In the genomic region with DNA sequence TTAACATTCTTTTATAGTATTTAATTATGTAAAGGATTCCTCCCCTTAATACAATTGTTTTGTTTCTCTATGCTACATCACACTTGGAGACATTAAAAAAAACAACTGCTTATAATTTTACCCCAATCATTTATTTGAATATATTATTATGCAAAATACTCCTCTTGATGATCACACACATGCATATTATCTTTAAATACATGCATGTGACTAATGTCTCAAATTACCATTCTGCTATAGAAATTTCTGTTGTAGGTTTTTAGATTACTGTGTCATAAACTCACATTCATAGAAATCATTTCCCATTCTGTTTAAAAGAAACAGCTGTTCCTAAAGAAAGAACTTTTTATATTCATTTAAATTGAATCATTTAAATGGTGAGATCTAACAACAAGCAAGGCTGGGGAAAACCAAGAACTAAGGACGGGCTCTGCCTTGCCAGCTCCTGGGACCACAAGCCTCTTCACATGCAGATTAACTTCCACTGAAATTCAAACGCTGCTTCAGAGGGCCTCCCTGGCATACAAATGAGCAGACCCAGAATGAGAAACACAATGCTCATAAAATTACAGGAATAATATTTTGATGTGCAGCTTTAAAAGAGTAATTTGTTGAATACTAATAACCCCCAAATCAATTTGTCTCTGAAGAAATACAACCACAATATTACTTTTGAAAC, we compare ENCODE assay signal across 16 mouse cellular contexts.
DNase-seq lines count a peak whose midpoint lies in the region; ATAC-seq and TF ChIP-seq lines count a peak whose summit lies in the region.
"Had no signal": no experiment of that assay in that cellular context is flagged by ENCODE, and none has a peak within 500 bp of the region (broad histone marks: within the 10 kb centered on the region; RNA-seq: fewer than 3 reads in every experiment).

No protein-coding gene starts in this region.

- TF ChIP-seq POLR2A in kidney, adult 2 months (IDR thresholded peaks at IDR 0.05; ENCODE audit: low read depth, low read length) = no peak

- no peaks in the 10 kb centered on the region for H3K36me3 ChIP-seq in hindbrain, embryonic 10.5 days
- no peaks in the 10 kb centered on the region for H3K36me3 ChIP-seq in midbrain, embryonic 12.5 days
- no peaks in the 10 kb centered on the region for H3K36me3 ChIP-seq in kidney, adult 2 months (ENCODE audit: control insufficient read depth, insufficient read depth, low read length)
- no peaks in the 10 kb centered on the region for H3K36me3 ChIP-seq in intestine, embryonic 15.5 days
- H3K36me3 ChIP-seq: embryonic facial prominence, embryonic 13.5 days; heart, embryonic 12.5 days; kidney, embryonic 15.5 days had no signal

- peak overlapping the region; percentile 40 for H3K27ac ChIP-seq in hindbrain, embryonic 10.5 days
- H3K27ac ChIP-seq in midbrain, embryonic 12.5 days (replicated peaks) = peak overlapping the region; percentile 60; the same call in 1 of the 2 replicates
- no peak overlapping the region for H3K27ac ChIP-seq in kidney, adult 2 months (ENCODE audit: insufficient read depth, low read depth, low read length)
- H3K27ac ChIP-seq in intestine, embryonic 15.5 days = no peak overlapping the region
- H3K27ac ChIP-seq: embryonic facial prominence, embryonic 13.5 days; kidney, embryonic 15.5 days; macrophage had no signal

- H3K27me3 ChIP-seq in hindbrain, embryonic 10.5 days (ENCODE audit: insufficient read depth, poor library complexity, severe bottlenecking) = no peaks in the 10 kb centered on the region
- H3K27me3 ChIP-seq in midbrain, embryonic 12.5 days = no peaks in the 10 kb centered on the region
- H3K27me3 ChIP-seq in kidney, adult 2 months (replicated peaks; ENCODE audit: control insufficient read depth, insufficient read depth, low read length) = no peaks in the 10 kb centered on the region
- no peaks in the 10 kb centered on the region for H3K27me3 ChIP-seq in intestine, embryonic 15.5 days (replicated peaks)
- H3K27me3 ChIP-seq: embryonic facial prominence, embryonic 13.5 days; heart, embryonic 12.5 days; kidney, embryonic 15.5 days had no signal

- H3K9ac ChIP-seq in midbrain, embryonic 12.5 days (replicated peaks) = no peak overlapping the region
- H3K9ac ChIP-seq in intestine, embryonic 15.5 days = no peak overlapping the region
- H3K9ac ChIP-seq: embryonic facial prominence, embryonic 13.5 days; heart, embryonic 12.5 days; kidney, embryonic 15.5 days had no signal

- DNase-seq in right cerebral cortex, postnatal 4 days = peak; percentile 12
- DNase-seq in right cerebral cortex, adult 2 months (ENCODE audit: low spot score in 2 of 2) = no peak
- no peak for DNase-seq in hindbrain, embryonic 10.5 days (ENCODE audit: low spot score)
- DNase-seq in kidney, adult 8-10 months = no peak
- no peak for DNase-seq in kidney, adult 2 months
- DNase-seq: cerebellum, postnatal 14 days; liver; lung, adult 2 months; thymus, postnatal 36 days had no signal

- peaks cover 11% of the 10 kb centered on the region for H3K4me1 ChIP-seq in hindbrain, embryonic 10.5 days (replicated peaks)
- peaks cover 20% of the 10 kb centered on the region for H3K4me1 ChIP-seq in midbrain, embryonic 12.5 days
- no peaks in the 10 kb centered on the region for H3K4me1 ChIP-seq in kidney, adult 2 months (ENCODE audit: control insufficient read depth, insufficient read depth, low read length)
- no peaks in the 10 kb centered on the region for H3K4me1 ChIP-seq in intestine, embryonic 15.5 days (replicated peaks)
- H3K4me1 ChIP-seq: embryonic facial prominence, embryonic 13.5 days; heart, embryonic 12.5 days; kidney, embryonic 15.5 days had no signal

- peak; percentile 88 for ATAC-seq in midbrain, embryonic 12.5 days (ENCODE audit: low FRiP score, low read depth)
- no peak for ATAC-seq in intestine, embryonic 15.5 days
- ATAC-seq: activated CD4-positive, CD25-positive, alpha-beta regulatory T cell, adult 4 months had no signal

- H3K9me3 ChIP-seq in hindbrain, embryonic 10.5 days = no peaks in the 10 kb centered on the region
- no peaks in the 10 kb centered on the region for H3K9me3 ChIP-seq in midbrain, embryonic 12.5 days
- no peaks in the 10 kb centered on the region for H3K9me3 ChIP-seq in intestine, embryonic 15.5 days
- H3K9me3 ChIP-seq: embryonic facial prominence, embryonic 13.5 days; heart, embryonic 12.5 days; kidney, embryonic 15.5 days had no signal

- H3K4me2 ChIP-seq in midbrain, embryonic 12.5 days (replicated peaks) = no peak overlapping the region
- no peak overlapping the region for H3K4me2 ChIP-seq in intestine, embryonic 15.5 days (replicated peaks)
- H3K4me2 ChIP-seq: embryonic facial prominence, embryonic 13.5 days; heart, embryonic 12.5 days; kidney, embryonic 15.5 days had no signal

- H3K4me3 ChIP-seq in hindbrain, embryonic 10.5 days = no peak overlapping the region
- H3K4me3 ChIP-seq in midbrain, embryonic 12.5 days = no peak overlapping the region
- H3K4me3 ChIP-seq in kidney, adult 2 months (ENCODE audit: insufficient read depth, low read depth, low read length) = no peak overlapping the region
- no peak overlapping the region for H3K4me3 ChIP-seq in intestine, embryonic 15.5 days (replicated peaks)
- H3K4me3 ChIP-seq: embryonic facial prominence, embryonic 13.5 days; heart, embryonic 12.5 days; kidney, embryonic 15.5 days had no signal

- TF ChIP-seq CTCF in kidney, adult 2 months (conservative IDR thresholded peaks at IDR 0.05; ENCODE audit: insufficient read depth, insufficient read length, low read depth, low read length) = no peak

- 21% methylated on average over 2 of the region's 2 CpGs for WGBS in hindbrain, embryonic 10.5 days
- 13% methylated on average over 2 of the region's 2 CpGs for WGBS in midbrain, embryonic 12.5 days
- WGBS in kidney, adult 2 months = 80% methylated on average over 2 of the region's 2 CpGs
- WGBS in intestine, embryonic 15.5 days = 67% methylated on average over 2 of the region's 2 CpGs

Comparison
In these comparisons a context has a peak if more than half of its experiments do, and no peak if none do; other contexts are left out.
1. H3K27ac ChIP-seq: peak in hindbrain, embryonic 10.5 days (single experiment) and midbrain, embryonic 12.5 days (single experiment); none in kidney, adult 2 months (single experiment) and intestine, embryonic 15.5 days (single experiment).